Mouse (Mus musculus) embryo, embryonic 11 days (tissue): Measurements from ENCODE around the gene Trem2.
"Not testable (repeated sequence)": the region's sequence is repeated elsewhere in the genome, so short reads cannot be mapped to it uniquely, and the experiment has no call there.

Experiments used
- DNase-seq: peaks from one replicate; pipeline ENCODE4 v3.0.0-alpha.2; 2015

The Trem2 gene

GRCm38 (mm10) chr17:48352976-48353375 lies 6.8 kb downstream of the Trem2 start:
- not testable (repeated sequence) for DNase-seq

GRCm38 (mm10) chr17:48355822-48356221 lies 9.6 kb downstream of the Trem2 start:
- no peak for DNase-seq

- no peak for DNase-seq
Measured at GRCm38 (mm10) chr17:48357892-48358291, 11.7 kb downstream of the Trem2 start.

GRCm38 (mm10) chr17:48359616-48360015 lies 13.4 kb downstream of the Trem2 start, which contains the start of gene Treml1:
Treml1 (plus strand) TSS chr17:48359916.
- no peak for DNase-seq

- no peak for DNase-seq
Measured at GRCm38 (mm10) chr17:48360462-48360861, 14.3 kb downstream of the Trem2 start.

- no peak for DNase-seq
Measured at GRCm38 (mm10) chr17:48362346-48362745, 16.1 kb downstream of the Trem2 start.

GRCm38 (mm10) chr17:48362966-48363365 lies 16.8 kb downstream of the Trem2 start:
- DNase-seq: no peak

- DNase-seq: no peak
Measured at GRCm38 (mm10) chr17:48363421-48363965, 17.3 kb downstream of the Trem2 start.

- DNase-seq: no peak
Measured at GRCm38 (mm10) chr17:48365511-48366155, 19.4 kb downstream of the Trem2 start.

- no peak for DNase-seq
Measured at GRCm38 (mm10) chr17:48366806-48367205, 20.6 kb downstream of the Trem2 start.

- DNase-seq: no peak
Measured at GRCm38 (mm10) chr17:48371621-48372020, 25.4 kb downstream of the Trem2 start.

- peak; percentile 6 for DNase-seq
Measured at GRCm38 (mm10) chr17:48372987-48373386, 26.8 kb downstream of the Trem2 start.

GRCm38 (mm10) chr17:48376102-48376501 lies 29.9 kb downstream of the Trem2 start:
- no peak for DNase-seq

GRCm38 (mm10) chr17:48379050-48379449 lies 32.8 kb downstream of the Trem2 start:
- DNase-seq: no peak

GRCm38 (mm10) chr17:48385786-48386461 lies 39.7 kb downstream of the Trem2 start:
- no peak for DNase-seq

GRCm38 (mm10) chr17:48388666-48389065 lies 42.5 kb downstream of the Trem2 start:
- DNase-seq: no peak

GRCm38 (mm10) chr17:48389442-48389841 lies 43.2 kb downstream of the Trem2 start:
- no peak for DNase-seq

GRCm38 (mm10) chr17:48391446-48391845 lies 45.2 kb downstream of the Trem2 start:
- DNase-seq: no peak

- DNase-seq: no peak
Measured at GRCm38 (mm10) chr17:48392616-48393015, 46.4 kb downstream of the Trem2 start.

- DNase-seq: no peak
Measured at GRCm38 (mm10) chr17:48401710-48402109, 55.5 kb downstream of the Trem2 start.

GRCm38 (mm10) chr17:48402751-48403150 lies 56.5 kb downstream of the Trem2 start:
- DNase-seq: no peak
